Mouse (Mus musculus): ENCODE results near the gene Nhlrc4.

The Nhlrc4 gene

GRCm38 (mm10) chr17:25925348-25925747, 19.4 kb downstream of the Nhlrc4 start:
- no peak for DNase-seq (ENCODE audit: low spot score in 2 of 2)

- no peak for DNase-seq (ENCODE audit: low spot score in 2 of 2)
These were observed 22.6 kb downstream of the Nhlrc4 start for GRCm38 (mm10) chr17:25922120-25922519.

GRCm38 (mm10) chr17:25919786-25920642, 24.7 kb downstream of the Nhlrc4 start:
- DNase-seq (ENCODE audit: low spot score in 2 of 2): peak; percentile 99 to 100

- DNase-seq (ENCODE audit: low spot score in 2 of 2): no peak
These were observed 25.5 kb downstream of the Nhlrc4 start, which contains the start of gene Rab40c for GRCm38 (mm10) chr17:25919144-25919785. Gene Rab40c, minus strand, starts transcription at chr17:25919727.

GRCm38 (mm10) chr17:25918037-25918750, 26.6 kb downstream of the Nhlrc4 start:
- DNase-seq (ENCODE audit: low spot score in 2 of 2): no peak

GRCm38 (mm10) chr17:25916931-25917647, 27.7 kb downstream of the Nhlrc4 start:
- no peak for DNase-seq (ENCODE audit: low spot score in 2 of 2)

GRCm38 (mm10) chr17:25914295-25914694, 30.5 kb downstream of the Nhlrc4 start:
- DNase-seq (ENCODE audit: low spot score in 2 of 2): no peak

- DNase-seq (ENCODE audit: low spot score in 2 of 2): no peak
These were observed 30.9 kb downstream of the Nhlrc4 start for GRCm38 (mm10) chr17:25913877-25914275.

- DNase-seq (ENCODE audit: low spot score in 2 of 2): no peak
These were observed 31.4 kb downstream of the Nhlrc4 start for GRCm38 (mm10) chr17:25913186-25913876.

- DNase-seq (ENCODE audit: low spot score in 2 of 2): no peak
These were observed 32.9 kb downstream of the Nhlrc4 start for GRCm38 (mm10) chr17:25911816-25912215.

- DNase-seq (ENCODE audit: low spot score in 2 of 2): no peak
These were observed 37.1 kb downstream of the Nhlrc4 start for GRCm38 (mm10) chr17:25907640-25908039.

GRCm38 (mm10) chr17:25903061-25903460, 41.7 kb downstream of the Nhlrc4 start:
- no peak for DNase-seq (ENCODE audit: low spot score in 2 of 2)

GRCm38 (mm10) chr17:25900193-25900592, 44.6 kb downstream of the Nhlrc4 start:
- DNase-seq (ENCODE audit: low spot score in 2 of 2): no peak

GRCm38 (mm10) chr17:25895891-25896290, 48.9 kb downstream of the Nhlrc4 start:
- DNase-seq (ENCODE audit: low spot score in 2 of 2): no peak

- DNase-seq (ENCODE audit: low spot score in 2 of 2): no peak
These were observed 49.3 kb downstream of the Nhlrc4 start for GRCm38 (mm10) chr17:25895415-25895814.

GRCm38 (mm10) chr17:25893975-25894617, 50.7 kb downstream of the Nhlrc4 start:
- peak; percentile 43 to 69 for DNase-seq (ENCODE audit: low spot score in 2 of 2)

All from natural killer cell, adult 2 months (primary cell).